Mouse (Mus musculus): Measurements from ENCODE around the gene Rap1gap2.

Rap1gap2 gene

DNA sequence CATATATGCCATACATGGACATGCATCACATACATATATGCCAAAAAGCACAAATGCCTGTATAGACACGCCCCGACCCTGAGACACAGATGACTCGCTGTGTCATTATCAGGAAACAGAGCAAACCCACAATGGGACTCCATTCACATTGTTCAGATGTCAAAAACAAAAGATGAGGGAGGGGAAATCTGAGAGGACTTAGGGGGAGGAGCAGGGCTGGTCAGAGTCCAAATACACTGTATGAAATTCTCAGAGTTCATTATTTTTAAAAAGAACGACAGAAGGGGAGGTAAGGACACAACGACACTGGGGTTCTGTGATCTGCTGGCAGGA, 166.8 kb downstream of the Rap1gap2 start:
- DNase-seq: no peak

DNA sequence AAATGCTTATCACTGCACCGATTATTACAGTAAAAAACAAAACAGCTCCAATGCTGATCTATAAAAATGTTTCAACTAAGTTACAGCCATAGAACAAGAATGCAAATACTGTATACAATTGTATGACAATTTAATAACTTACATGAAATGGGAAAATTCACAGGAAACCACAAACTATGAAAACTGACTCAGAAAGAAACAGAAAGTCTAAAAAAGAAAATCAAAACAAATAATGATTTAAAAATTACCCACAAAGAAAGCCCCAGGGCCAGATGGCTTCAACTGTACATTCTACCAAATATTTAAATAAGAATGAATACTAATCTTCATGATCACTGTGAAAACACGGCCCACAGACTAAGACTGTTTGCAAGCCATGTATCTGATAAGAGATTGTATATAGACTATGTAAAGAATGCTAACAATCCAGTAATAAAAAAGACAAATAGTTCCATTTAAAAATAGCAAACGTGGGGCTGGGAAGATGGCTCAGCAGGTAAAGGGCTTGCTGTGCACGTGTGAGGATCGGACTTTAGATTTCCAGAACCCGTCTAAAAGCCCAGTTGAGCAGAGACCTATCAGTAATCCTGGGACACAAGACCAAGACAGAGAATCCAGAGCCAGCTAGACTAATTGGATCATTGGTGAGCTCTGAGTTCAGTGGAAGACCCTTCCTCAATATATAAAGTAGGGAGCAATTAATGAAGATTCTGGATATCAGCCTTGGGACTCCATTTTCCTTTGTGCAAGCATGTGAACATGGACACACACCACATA, 167.4 kb downstream of the Rap1gap2 start:
- no peak for DNase-seq

DNA sequence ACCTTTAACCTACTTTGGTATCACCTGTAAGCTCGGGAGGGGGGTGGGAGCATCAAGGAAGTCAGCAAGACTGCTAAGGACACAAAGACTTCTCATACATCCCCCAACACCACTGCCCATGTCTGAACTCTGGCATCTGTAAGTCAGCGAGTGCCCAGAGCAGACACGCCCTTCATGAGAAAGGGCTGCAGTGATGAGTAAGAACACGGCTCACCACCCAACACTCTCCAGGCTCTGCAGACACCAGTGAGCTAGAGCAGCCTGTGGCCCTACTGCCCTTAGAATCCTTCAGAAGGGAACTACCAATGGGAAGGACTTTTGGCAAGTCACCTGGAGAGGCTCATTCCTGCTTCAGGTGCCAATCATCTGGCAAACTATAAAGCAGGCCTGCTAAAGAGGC, 168.3 kb downstream of the Rap1gap2 start:
- no peak for DNase-seq

DNA sequence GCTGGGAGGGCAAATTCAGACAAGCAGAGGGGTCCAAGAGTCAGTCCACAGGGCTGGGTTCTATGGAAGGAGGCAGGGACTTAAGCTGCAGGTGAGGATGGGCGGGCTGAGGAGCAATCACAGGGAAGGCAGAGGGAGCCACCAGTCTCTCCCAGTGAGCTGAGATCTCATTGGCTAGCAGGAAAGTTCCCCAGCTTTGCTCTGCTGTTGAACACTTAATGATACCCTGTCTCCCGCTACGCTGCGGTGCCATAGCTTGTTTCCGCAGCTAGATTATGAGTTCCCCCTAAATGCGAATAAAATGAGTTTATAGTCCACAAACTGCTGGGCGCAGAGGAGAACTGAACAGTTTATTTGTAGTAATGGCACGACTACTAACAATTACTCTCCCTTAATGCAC, 170.6 kb downstream of the Rap1gap2 start:
- no peak for DNase-seq

DNA sequence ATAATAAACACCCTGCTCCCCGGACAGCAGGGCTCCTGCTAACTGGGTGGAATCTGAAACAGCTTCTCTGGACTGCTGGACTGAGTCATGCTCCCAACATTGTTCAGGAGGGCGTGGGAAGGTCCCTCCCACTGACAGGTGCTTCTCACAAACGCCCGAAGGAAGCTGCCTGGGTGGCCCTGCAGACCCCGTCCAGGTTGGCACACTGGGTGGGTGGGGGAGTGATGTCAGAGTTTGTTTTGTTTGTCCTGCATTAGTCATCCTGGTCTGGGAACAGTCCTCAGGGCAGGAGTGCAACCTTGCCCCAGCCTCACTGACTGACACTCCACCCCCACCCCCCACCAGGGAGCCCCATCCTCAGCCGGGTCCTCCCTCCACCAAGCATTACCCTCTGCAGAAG, 171.5 kb downstream of the Rap1gap2 start:
- no peak for DNase-seq

DNA sequence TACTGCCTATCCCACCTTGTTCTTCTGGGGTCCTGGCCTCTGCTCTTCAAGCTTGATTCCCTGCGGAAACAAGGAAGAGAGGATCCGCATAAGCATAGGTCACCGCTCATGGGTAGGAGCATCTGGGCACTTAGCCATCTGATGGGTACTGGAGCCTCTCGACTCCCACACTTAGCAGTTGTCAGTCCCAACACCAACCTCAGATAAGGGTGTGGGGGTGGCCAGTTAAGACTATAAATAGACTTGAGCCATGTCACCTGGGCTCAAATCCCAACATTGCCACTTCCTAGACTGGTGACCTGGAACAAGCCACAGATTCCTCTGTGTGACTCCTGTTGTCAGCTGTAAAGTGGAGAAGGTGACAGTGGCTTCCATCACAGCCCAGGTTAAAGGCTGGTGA, 172.5 kb downstream of the Rap1gap2 start:
- DNase-seq: peak; percentile 97

DNA sequence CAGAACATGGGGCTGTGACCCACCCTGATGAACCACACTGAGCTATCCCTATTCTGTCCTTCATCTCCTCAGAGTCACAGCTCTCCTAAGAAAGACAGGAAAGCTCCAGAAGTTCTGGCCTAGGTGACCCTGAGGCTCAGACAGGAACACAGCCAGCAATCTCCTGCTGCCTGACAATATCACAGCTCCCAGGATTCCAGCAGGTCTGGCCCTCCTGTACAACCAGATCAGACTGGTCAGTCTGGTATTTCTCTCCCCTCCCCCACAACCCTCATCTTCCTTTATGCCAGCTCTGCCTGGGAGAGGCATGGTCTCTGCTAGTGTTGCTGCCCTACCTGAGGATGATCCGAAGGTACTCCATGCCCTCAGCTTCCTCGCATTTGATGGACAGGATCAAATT, 175.3 kb downstream of the Rap1gap2 start:
- DNase-seq: peak; percentile 93

DNA sequence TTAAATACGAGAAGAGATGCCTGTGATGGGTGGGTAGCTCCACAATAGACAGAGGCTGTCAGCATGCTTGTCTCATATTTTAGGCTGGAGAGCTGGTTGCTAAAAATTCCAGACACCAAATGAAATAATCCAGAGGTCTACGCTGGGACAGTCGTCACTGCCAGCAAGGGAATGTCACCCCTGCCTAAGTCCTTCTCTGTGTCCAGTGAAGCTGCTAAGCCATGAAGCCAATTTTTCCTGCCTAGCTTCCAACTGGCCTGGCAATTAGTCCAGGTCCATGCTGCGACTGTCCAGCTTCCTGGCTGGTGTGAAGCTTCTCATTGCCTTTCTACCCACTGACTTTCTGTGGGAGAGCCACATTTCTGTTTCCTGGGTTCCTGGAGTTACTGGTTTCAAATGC, 177.7 kb downstream of the Rap1gap2 start:
- peak; percentile 95 for DNase-seq

DNA sequence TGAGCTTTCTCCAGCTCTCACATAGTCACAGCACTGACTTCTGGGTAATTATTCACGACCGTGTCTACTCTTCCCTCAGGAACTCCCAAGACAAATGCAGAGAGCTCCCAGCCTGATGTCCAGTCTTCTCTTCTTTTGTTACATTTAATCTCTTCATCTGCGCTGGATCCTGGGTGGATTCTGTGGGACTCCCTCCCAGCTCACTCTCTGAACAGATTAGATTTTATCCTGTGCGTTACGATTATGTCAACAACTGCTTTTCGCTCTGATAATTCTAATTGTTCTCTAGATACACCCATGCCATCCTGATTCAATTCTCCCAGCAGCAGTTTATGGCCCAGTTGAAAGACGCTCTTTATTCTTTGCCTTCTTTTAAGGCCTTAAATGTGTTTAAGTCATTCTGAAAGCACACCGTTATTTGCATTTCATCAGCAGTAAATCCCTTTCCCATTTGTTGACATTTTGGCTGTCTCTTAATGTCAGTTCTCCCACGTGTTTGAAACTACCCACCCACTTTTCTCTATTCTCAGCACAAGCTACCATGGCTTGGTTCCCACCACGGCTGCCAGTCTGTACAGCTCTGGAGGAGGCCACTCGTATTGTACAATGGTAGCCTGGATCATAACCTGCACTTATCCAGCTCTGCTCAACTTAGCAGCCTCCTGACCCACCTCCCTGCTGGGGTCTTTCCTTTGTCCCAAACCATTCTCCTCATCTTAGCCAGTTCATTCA, 180.8 kb downstream of the Rap1gap2 start:
- no peak for DNase-seq

DNA sequence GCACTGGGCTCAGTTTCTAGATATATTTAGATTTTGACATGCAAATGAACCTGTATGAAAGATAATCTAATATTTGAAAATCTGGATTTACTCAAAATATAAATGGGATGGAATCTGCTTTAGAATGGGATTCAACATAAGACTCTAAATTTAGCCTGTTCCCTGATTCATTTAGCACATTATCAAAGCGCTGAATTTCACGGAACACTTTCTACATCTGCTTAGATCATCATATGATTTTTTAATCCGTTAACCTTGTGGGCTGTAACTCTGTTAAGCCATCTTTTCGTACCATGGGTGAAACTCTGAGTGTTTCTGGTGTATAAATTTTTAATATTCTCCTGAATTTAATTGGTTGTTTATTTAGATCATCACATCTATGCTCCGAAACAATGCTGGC, 184.4 kb downstream of the Rap1gap2 start:
- no peak for DNase-seq

DNA sequence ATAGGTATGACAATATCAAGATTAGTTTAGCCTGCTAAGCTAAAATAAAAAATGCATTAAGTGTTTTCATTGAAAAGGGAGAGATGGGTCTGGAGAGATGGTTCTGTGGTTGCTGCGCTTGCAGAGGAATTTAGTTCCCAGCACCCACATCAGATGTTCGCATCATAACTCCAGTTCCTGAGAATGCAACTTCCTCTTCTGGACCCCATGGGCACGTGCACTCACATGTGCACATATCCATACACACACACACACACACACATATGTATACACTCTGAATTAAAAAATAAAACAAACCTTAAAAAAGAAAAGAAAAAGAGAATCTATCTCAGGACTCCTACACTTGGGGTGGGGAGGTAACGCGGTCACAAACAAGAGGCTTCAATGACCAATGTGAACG, 188.7 kb downstream of the Rap1gap2 start:
- peak; percentile 27 for DNase-seq

DNA sequence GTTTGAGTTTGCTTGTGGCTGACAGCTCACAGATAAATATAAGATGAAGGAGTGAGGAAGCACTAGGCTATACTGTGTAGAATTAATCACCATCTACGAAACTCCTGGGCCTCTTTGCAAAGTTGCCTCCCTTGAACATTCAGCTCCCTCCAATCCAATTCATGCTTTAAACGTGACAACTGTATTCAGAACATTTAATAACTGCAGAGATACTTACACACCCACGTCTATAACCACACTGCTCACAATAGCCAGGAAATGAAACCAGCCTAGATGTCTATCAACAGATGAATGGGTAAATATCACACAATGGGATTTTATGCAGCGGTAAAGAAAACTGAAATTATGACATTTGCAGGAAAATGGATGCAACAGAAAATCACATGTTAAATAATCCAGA, 189.6 kb downstream of the Rap1gap2 start:
- peak; percentile 59 for DNase-seq

DNA sequence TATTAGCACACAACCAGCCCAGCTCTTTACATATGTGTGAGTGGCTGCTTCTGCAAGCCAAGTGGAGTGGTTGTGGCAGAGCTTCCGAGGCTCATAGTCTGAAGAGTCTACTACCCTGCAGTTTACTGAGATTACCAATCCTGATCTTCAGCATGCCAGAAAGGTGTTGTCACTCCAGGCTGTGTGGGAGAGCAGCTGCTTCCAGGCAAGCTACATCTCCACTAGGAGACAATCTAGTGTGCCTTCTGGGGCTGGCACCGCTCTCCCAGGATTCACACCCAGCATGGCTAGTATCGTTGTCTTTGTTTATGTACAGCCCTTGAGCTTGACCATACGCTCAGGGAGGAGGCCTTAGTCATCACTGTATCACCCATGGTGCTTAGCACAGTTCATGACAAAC, 191.1 kb downstream of the Rap1gap2 start:
- DNase-seq: peak; percentile 40

DNA sequence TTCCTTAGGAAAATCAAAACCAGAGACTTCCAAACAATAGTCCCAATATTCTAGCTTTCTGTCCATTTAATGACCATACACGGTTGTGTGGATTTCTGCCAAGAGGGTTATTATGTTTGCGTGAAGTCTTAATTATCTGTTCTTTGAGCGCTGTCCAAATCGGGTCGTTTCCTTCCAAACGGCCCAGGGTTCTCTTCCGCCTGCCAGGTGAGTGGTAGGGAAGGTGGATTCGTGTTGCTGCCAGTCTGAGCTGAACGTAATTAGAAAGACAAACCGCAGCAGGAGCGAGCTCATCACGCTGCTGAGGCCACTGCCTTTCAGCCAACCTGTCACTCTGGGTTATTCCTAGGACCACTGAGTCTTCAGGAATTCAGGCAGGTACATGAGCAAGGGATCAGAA, 195.0 kb downstream of the Rap1gap2 start:
- DNase-seq: no peak

DNA sequence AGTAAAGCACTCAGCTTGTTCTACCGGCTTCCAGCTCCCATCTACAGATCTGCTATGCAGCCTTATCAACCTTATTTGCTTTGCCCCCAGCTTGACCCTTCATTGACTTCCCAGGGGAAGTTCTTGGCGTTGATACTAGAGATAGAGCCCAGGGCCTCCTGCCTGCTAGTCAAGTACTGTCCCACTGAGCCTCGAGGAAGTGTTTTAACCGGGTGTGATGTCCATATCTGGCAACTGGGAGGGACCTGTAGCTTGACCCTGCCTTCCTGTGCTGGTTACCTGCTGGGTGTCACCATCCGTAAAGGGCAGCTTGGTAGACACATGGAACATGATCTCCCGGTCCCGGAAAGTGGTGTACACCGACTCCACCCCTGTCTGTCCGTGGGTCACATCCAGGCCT, 196.6 kb downstream of the Rap1gap2 start:
- DNase-seq: no peak

DNA sequence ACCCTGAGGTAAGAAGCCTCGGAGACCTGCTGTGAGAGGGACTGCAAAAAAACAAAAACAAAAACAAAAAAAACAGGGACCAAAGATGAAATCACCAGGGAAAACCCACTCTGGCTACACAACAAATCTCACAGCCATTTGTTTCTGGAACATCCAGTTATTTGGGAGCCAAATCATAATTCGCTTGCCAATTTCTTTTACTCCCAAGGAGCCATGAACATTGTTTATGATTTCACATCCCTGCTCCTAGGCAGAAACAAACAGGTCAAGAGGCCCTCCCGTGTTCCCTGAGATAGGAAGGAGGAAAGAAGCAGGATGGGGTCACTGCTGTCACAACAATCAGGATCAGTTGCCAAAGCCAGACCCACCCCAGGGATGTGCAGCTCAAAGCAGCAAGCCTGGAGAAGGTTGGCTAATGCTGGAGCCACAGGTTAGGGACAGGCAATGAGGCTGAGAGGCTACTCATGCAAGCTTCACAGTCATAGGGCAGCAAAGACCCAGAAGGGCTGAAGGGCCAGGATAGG, 197.2 kb downstream of the Rap1gap2 start:
- DNase-seq: peak; percentile 95

DNA sequence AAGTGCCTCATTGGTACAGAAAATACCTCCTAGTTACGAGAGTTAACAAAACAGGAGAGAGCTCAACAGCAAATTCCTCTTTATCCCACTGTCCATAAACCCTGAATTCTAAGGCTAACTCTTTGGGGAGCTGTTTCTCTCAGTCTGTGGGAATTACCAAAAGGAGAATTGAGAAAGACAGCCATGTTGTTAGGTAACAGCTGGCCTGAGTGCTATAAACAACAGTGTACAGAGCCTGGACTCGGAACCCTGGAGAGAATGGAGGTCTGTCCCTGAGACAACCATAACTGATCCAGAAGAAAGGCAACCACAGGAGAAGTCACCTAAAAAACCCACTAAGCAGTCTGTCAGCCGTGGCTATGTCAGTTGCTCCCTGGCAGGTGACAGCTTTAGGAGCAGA, 198.3 kb downstream of the Rap1gap2 start:
- DNase-seq: no peak

DNA sequence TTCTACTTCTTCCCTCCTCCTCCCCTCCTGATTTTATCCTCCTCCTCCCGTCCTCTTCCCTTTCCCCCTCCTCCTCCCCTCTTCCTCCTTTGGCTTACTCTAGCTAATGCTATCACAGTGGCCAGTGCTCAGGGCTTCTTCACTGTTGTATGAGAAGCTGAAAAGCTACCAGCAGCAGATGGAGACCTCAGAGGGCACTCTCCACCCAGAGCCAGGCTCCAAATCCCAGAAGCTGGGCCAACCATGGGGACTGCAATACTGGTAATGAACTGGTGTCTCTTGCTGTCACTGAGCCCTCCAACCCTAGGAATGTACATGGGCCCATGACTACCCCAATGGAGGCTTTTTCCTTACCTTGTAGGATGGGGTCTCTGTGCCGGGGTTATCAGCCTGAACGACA, 198.8 kb downstream of the Rap1gap2 start:
- no peak for DNase-seq

DNA sequence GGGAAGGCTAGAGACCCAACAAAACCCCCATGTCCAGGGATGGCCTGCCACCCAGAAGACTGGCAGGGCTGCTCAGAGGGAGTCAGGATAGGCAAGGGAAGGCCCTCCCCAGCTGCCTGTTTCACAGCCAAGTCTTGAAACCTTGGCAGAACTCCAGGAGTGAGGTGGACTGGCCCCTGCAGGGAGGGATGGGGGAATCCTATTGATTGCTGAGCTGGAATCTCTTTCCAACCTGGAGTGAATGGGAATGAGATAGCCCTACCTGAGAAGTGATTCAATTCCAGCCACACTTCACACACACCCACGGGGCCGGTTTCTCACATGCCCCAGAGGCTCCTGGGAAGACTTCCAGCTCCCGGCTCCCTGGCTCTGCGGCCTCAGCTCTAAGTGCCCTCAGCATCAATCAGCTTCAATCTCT, 200.9 kb downstream of the Rap1gap2 start:
- DNase-seq: peak; percentile 97

DNA sequence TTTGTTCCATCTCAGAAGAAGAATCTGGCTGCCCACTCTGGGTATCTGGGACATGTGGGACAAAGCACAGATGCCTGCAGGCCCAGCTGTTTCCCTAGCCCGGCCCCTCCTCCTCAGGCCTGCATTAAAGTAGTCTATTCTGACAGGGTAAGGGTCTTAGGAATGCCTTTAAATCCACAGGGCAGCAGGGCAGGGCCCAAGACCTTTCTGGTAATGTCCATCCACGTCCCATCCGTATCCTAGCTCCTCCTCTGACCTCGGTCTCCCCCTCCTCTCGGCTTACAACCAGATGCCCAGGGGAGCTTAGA, 201.3 kb downstream of the Rap1gap2 start:
- no peak for DNase-seq

DNA sequence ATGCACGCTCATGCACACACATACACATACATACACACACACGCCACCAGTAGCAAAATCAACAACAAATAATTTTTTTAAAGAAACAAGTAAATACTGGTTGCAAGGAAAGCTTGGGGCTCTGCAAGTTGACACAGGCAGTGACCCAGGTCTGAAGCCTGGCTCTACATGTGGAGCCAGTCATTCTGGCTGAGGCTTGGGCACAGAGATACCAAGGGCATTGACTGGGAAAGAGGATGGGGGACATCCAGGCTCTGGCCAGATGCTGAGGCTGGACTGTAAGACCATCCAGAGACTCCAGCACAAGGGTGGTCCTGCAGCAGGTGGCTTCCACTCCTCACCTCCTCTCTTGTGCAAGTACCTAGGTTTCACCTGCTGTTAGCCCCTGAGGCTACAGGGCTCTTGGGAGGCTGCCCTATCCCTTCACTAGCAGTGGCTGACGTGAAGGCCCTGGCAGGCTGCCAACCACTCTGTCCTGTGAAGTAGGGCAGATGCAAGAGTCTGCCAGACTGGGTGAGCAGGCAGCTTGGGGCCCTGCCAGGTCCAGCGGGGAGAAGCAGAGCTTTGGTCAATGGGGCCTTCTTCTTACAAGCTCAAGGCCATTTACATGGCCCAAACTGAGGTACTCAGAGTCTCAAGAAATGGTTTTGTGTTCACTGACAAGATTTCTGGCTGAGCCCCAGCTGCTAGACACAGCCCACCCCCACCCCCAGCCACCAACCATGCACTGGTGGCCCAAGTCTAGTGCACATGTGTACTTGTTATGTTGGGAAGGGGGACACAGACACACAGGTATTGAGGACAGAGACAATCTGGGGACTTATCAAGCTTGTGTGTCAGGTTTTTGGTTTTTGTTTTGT, 201.9 kb downstream of the Rap1gap2 start:
- DNase-seq: peak; percentile 98

DNA sequence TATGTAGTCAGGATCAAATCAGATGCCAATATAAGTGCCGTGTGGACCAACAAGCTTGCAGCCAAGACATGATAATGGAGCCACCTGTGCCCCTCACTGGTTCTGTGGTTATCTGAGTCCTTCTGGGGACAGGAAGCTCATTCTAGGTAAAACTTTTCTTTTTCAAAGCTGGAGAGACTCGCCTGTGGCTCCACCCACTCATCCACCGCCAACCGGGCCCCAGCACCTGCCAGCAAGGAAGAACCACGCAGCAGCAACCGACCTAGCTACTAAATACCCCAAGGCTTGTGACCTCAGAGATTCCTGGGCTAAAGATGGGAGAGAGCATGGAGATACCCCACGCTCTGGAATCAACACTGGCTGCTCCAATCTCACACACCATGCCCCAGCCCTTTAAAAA, 205.5 kb downstream of the Rap1gap2 start:
- peak; percentile 78 for DNase-seq

DNA sequence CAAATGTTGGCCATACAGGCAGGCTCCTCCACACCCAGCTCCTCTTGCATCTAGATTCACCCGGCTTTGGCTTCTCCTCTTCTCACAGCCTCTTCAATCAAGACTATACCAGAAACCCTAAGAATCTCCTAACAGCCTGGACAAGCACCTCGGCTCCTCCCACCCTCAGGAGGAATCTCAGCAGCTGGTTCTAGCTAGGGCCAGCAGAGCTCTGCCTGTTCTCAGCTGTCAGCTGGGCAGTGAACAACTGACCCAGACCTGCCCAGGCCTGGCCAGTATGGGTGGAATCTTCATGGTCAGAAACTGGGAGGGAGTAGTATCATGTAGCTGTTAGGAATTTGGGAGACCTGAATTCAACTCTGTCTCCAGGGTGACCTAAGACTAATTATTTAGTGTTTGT, 206.5 kb downstream of the Rap1gap2 start:
- peak; percentile 95 for DNase-seq

DNA sequence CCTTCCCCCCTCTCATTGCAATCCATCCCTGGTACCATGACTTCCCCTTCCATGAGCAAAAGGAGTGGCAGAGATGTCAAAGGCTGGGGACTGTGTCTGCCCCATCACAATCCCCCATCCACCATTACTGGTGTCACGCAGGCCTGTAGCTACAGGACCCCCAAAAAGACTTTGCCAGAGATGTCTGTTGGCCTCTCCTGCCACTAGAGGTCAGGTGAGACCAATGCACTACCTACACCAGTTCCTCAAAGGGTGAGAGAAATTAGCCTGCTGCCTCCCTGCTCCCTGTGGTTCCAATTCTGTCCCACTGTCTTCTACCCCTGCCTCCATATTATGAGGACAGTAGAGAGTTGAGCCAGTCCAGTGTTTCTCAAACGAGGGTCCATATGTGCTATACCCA, 208.6 kb downstream of the Rap1gap2 start:
- no peak for DNase-seq

Data from heart, adult 11 months (tissue).